Mouse (Mus musculus) brain, embryonic 14.5 days (tissue): Measurements from ENCODE around the gene Arl13b.

Experiments
- CTCF ChIP-seq: fragments of 200-500 bp; IDR thresholded peaks from 2 replicates; pipeline ENCODE4 v1.5.1; 2012; ENCODE audit warnings: inconsistent platforms, mild to moderate bottlenecking, moderate library complexity, borderline replicate concordance; ENCODE audit not compliant: insufficient read depth, insufficient read length; ENCODE audit errors: extremely low read depth
- POLR2A ChIP-seq: fragments of 200-500 bp; IDR thresholded peaks from 2 replicates; pipeline ENCODE4 v1.6.1; 2012; ENCODE audit warnings: mild to moderate bottlenecking, inconsistent platforms, borderline replicate concordance; ENCODE audit not compliant: poor library complexity, insufficient read depth, insufficient read length, severe bottlenecking; ENCODE audit errors: extremely low read depth

- no peak for TF ChIP-seq CTCF
- TF ChIP-seq POLR2A, result no peak
These were observed 36.0 kb downstream of the Arl13b start for GRCm38 (mm10) chr16:62810855-62811254.
